ENCODE assay signal across 30 mouse cellular contexts in genomic region chr14:57165493-57165892, GRCm38 (mm10). TPM values are rescaled to one million over a fixed set of nuclear protein-coding genes. Genes with fewer than 3 reads are reported as not detected.
DNase-seq lines count a peak whose midpoint lies in the region; ATAC-seq and TF ChIP-seq lines count a peak whose summit lies in the region.
"Had no signal": no experiment of that assay in that cellular context is flagged by ENCODE, and none has a peak within 500 bp of the region (broad histone marks: within the 10 kb centered on the region; RNA-seq: fewer than 3 reads in every experiment).

No protein-coding gene starts in this region.

- no peak overlapping the region for H3K27ac ChIP-seq in liver, adult 2 months (replicated peaks; ENCODE audit: insufficient read depth, low read depth, low read length)
- no peak overlapping the region for H3K27ac ChIP-seq in liver, embryonic 12.5 days
- H3K27ac ChIP-seq: embryonic facial prominence, embryonic 12.5 days; embryonic facial prominence, embryonic 15.5 days; heart, embryonic 15.5 days; hindbrain, embryonic 14.5 days; hindbrain, postnatal 0 days had no signal

- no peak overlapping the region for H3K4me3 ChIP-seq in liver, adult 2 months (ENCODE audit: insufficient read depth, low read depth, low read length)
- H3K4me3 ChIP-seq in liver, embryonic 12.5 days, result no peak overlapping the region
- H3K4me3 ChIP-seq: embryonic facial prominence, embryonic 12.5 days; embryonic facial prominence, embryonic 15.5 days; heart, embryonic 12.5 days; heart, embryonic 15.5 days had no signal

- DNase-seq in cerebellum, adult 9-10 months, result peak; percentile 20
- DNase-seq in cerebellum, postnatal 4 days (ENCODE audit: low spot score in 2 of 2), result no peak
- peak; percentile 61 for DNase-seq in heart, adult 11 months
- DNase-seq in heart, postnatal 25 days (ENCODE audit: low spot score), result no peak
- peak; percentile 39 for DNase-seq in liver, adult 2 months (ENCODE audit: extremely low read depth, low read depth, low spot score)
- peak; percentile 63 for DNase-seq in brain, adult 2 months (ENCODE audit: low read depth, low spot score)
- no peak for DNase-seq in gastrocnemius, postnatal 4 days (ENCODE audit: low spot score in 2 of 2)
- DNase-seq: adrenal gland, adult 8-10 months; adrenal gland, postnatal 25 days; forebrain, postnatal 0 days; gastrocnemius, postnatal 10 days; gastrocnemius, postnatal 36 days; heart, adult 18-20 months; heart, postnatal 10 days; heart, postnatal 4 days had no signal

- no peaks in the 10 kb centered on the region for H3K79me2 ChIP-seq in liver, adult 2 months (ENCODE audit: control insufficient read depth, insufficient read depth, low read length)

- no peak for TF ChIP-seq CTCF in liver, adult 2 months (IDR thresholded peaks at IDR 0.05; ENCODE audit: low read depth, low read length)

- peaks cover 2% of the 10 kb centered on the region for H3K4me1 ChIP-seq in liver, adult 2 months (ENCODE audit: control insufficient read depth, insufficient read depth, low read length)
- no peaks in the 10 kb centered on the region for H3K4me1 ChIP-seq in liver, embryonic 12.5 days
- H3K4me1 ChIP-seq: embryonic facial prominence, embryonic 12.5 days; heart, embryonic 12.5 days had no signal

- H3K36me3 ChIP-seq in liver, adult 2 months (ENCODE audit: control insufficient read depth, insufficient read depth, low read length), result no peaks in the 10 kb centered on the region
- H3K36me3 ChIP-seq in liver, embryonic 12.5 days, result no peaks in the 10 kb centered on the region
- H3K36me3 ChIP-seq: embryonic facial prominence, embryonic 12.5 days; embryonic facial prominence, embryonic 15.5 days; heart, embryonic 12.5 days; heart, embryonic 15.5 days had no signal

- intact Hi-C loops in heart, postnatal 25 days (cut with DNase I), result no loop called here

- no peak overlapping the region for H3K9ac ChIP-seq in liver, adult 2 months (ENCODE audit: low read depth, low read length)
- no peak overlapping the region for H3K9ac ChIP-seq in liver, embryonic 12.5 days
- H3K9ac ChIP-seq: embryonic facial prominence, embryonic 12.5 days; embryonic facial prominence, embryonic 15.5 days; forebrain, postnatal 0 days; heart, embryonic 12.5 days; heart, embryonic 15.5 days; hindbrain, embryonic 14.5 days had no signal

- no peak overlapping the region for H3K4me2 ChIP-seq in liver, embryonic 12.5 days
- H3K4me2 ChIP-seq: embryonic facial prominence, embryonic 12.5 days; embryonic facial prominence, embryonic 15.5 days; heart, embryonic 12.5 days; heart, embryonic 15.5 days; hindbrain, embryonic 14.5 days had no signal

- TF ChIP-seq POLR2A in liver, adult 2 months (IDR thresholded peaks at IDR 0.05; ENCODE audit: extremely low read depth, insufficient read depth, low read length), result no peak

- H3K27me3 ChIP-seq in liver, adult 2 months (ENCODE audit: control insufficient read depth, insufficient read depth, low read length), result peaks cover 3% of the 10 kb centered on the region; the same call in 1 of the 2 replicates
- H3K27me3 ChIP-seq in liver, embryonic 12.5 days (replicated peaks), result peaks cover 4% of the 10 kb centered on the region
- H3K27me3 ChIP-seq: embryonic facial prominence, embryonic 12.5 days; embryonic facial prominence, embryonic 15.5 days had no signal

- WGBS in liver, adult 2 months, result 21% methylated on average over 3 of the region's 3 CpGs
- 76% methylated on average over 3 of the region's 3 CpGs for WGBS in liver, embryonic 12.5 days (ENCODE audit: insufficient replicate concordance)

- no peak for ATAC-seq in liver, embryonic 12.5 days
- ATAC-seq: activated CD4-positive, CD25-positive, alpha-beta regulatory T cell, adult 4 months; forebrain, embryonic 14.5 days; forebrain, postnatal 0 days; hindbrain, postnatal 0 days; inflammation-experienced regulatory T-cells, adult 6 months had no signal

- H3K9me3 ChIP-seq in liver, embryonic 12.5 days (replicated peaks), result no peaks in the 10 kb centered on the region
- H3K9me3 ChIP-seq: embryonic facial prominence, embryonic 12.5 days; embryonic facial prominence, embryonic 15.5 days; heart, embryonic 15.5 days had no signal

RNA-seq across cellular contexts. Expression of gene Gjb6, which starts 32.1 kb away (rescaled TPM):
- total RNA-seq in heart, postnatal 25 days (2021), result not detected
- total RNA-seq in liver, adult 2 months (2014; rRNA removed), result not detected in 2 replicates
- polyA plus RNA-seq in liver, adult 2 months (2012; rRNA removed), result not detected in 2 replicates
- 0.10 and 0.19 TPM in 2 replicates for polyA plus RNA-seq in liver, embryonic 12.5 days (2016; fragmentation: Nextera tagmentation; extraction: Ambion mirVana)
- total RNA-seq in gastrocnemius, postnatal 4 days (2021), result not detected
- total RNA-seq: adrenal gland, postnatal 25 days; common myeloid progenitor, adult 5-6 weeks; ES-E14; gastrocnemius, adult 18-20 months; gastrocnemius, postnatal 36 days; heart, adult 18-20 months; heart, postnatal 10 days; heart, postnatal 4 days had no signal
- polyA plus RNA-seq: activated CD4-positive, CD25-positive, alpha-beta regulatory T cell, adult 4 months; heart, embryonic 15.5 days; inflammation-experienced regulatory T-cells, adult 6 months had no signal

RNA-seq across cellular contexts. Expression of gene Gm4491, which starts 49.8 kb away (rescaled TPM):
- not detected for total RNA-seq in heart, postnatal 25 days (2021)
- total RNA-seq in liver, adult 2 months (2014; rRNA removed), result not detected in 2 replicates
- not detected in 2 replicates for polyA plus RNA-seq in liver, adult 2 months (2012; rRNA removed)
- polyA plus RNA-seq in liver, embryonic 12.5 days (2016; fragmentation: Nextera tagmentation; extraction: Ambion mirVana), result not detected in 2 replicates
- not detected for total RNA-seq in gastrocnemius, postnatal 4 days (2021)
- total RNA-seq: adrenal gland, adult 8-10 months; adrenal gland, postnatal 25 days; common myeloid progenitor, adult 5-6 weeks; ES-E14; gastrocnemius, adult 18-20 months; gastrocnemius, postnatal 10 days; gastrocnemius, postnatal 36 days; heart, adult 18-20 months; heart, postnatal 10 days; heart, postnatal 4 days; hindbrain, postnatal 0 days had no signal
- polyA plus RNA-seq: activated CD4-positive, CD25-positive, alpha-beta regulatory T cell, adult 4 months; embryonic facial prominence, embryonic 12.5 days; embryonic facial prominence, embryonic 15.5 days; forebrain, embryonic 11.5 days; forebrain, embryonic 14.5 days; forebrain, postnatal 0 days; heart, embryonic 12.5 days; heart, embryonic 15.5 days; hindbrain, embryonic 11.5 days; hindbrain, embryonic 14.5 days; hindbrain, postnatal 0 days; inflammation-experienced regulatory T-cells, adult 6 months had no signal

Comparison
In these comparisons a context has a peak if more than half of its experiments do, and no peak if none do; other contexts are left out.
1. DNase-seq: peak in cerebellum, adult 9-10 months (single experiment), heart, adult 11 months (single experiment), liver, adult 2 months (single experiment) and brain, adult 2 months (single experiment); none in cerebellum, postnatal 4 days (0 of 2), heart, postnatal 25 days (single experiment) and gastrocnemius, postnatal 4 days (0 of 2).